Mouse (Mus musculus) left cerebral cortex, adult 11 months (tissue): ENCODE measurements at regions not wholly inside any gene's neighbourhood (a gene's known extent, or its start where the extent isn't known, plus 50 kb on each side); places are given as distances from the start of the nearest gene placed in this dataset.
"Not testable (repeated sequence)": the region's sequence is repeated elsewhere in the genome, so short reads cannot be mapped to it uniquely, and the experiment has no call there.

Experiments used
- DNase-seq: peaks from one replicate; pipeline ENCODE4 v3.0.0; 2022; ENCODE audit warnings: low spot score

GRCm38 (mm10) chrX:15813771-15814170, 708.9 kb upstream of the Cypt1 start:
- peak; percentile 1 for DNase-seq

- not testable (repeated sequence) for DNase-seq
These were observed 676.4 kb upstream of the Cypt1 start for GRCm38 (mm10) chrX:15846119-15846877.
